Mouse (Mus musculus): ENCODE data around the gene Nanos2. TPM values are rescaled to one million over a fixed set of nuclear protein-coding genes. Genes with fewer than 3 reads are reported as not detected.

Gene Nanos2
- polyA plus RNA-seq, 1 experiment from 2014 or later: not detected

DNA sequence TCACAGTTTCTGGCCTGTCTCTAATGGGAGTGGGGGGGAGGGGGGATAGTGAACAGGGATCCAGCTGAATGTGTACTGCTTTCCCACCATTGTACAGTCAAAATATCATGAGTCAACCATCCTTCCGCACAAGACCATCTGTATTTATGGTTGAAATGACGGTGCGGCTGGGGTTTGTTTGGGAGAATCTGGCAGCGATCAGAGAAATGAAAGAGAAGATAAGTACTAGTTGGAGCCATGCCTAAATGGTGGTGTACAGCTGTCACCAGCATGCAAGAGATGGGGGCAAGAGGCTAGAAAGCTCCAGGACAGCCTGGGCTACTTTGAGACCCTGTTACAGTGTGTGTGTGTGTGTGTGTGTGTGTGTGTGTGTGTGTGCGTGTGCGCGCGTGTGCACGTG lies 8.8 kb upstream of the Nanos2 start:
- H3K9ac ChIP-seq (ENCODE audit: low read length): no peak overlapping the region
- WGBS: 78% methylated on average over 9 of the region's 9 CpGs
- H3K27me3 ChIP-seq (replicated peaks; ENCODE audit: control insufficient read depth, insufficient read depth, low read length): 0 out of 2 replicates have a peak, but pooled peaks cover 2% of the 10 kb centered on the region
- H3K27ac ChIP-seq (ENCODE audit: low read depth): no peak overlapping the region
- H3K9me3 ChIP-seq (ENCODE audit: control insufficient read depth, low read length): no peaks in the 10 kb centered on the region
- H3K4me2 ChIP-seq (ENCODE audit: low read length): no peak overlapping the region
- H3K4me3 ChIP-seq (ENCODE audit: low read depth, low read length): no peak overlapping the region
- H3K4me1 ChIP-seq (replicated peaks; ENCODE audit: control insufficient read depth, insufficient read depth, low read length): no peaks in the 10 kb centered on the region
- no peak for DNase-seq (ENCODE audit: low spot score)
- H3K36me3 ChIP-seq (ENCODE audit: control insufficient read depth, insufficient read depth, low read length): no peaks in the 10 kb centered on the region
- no peak for ATAC-seq (replicated peaks; ENCODE audit: low FRiP score, low TSS enrichment, low read depth)

DNA sequence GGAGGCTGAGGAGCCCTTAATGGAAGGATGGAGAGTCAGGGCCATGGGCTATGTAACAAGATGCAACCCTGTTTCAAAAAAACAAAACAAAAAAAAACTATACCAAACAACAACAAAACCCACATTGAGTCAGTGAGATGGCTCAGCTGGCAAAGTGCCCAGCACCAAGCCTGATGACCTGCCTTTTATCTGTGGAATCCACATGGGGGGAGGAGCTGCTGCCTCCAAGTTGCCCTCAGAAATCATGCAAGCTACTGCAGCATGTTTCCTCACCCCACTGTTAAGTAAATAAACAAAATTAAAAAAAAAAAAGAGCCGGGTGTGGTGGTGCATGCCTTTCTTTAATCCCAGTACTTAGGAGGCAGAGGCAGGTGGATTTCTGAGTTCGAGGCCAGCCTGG lies 697 bp upstream of the Nanos2 start:
- DNase-seq (ENCODE audit: low spot score) (no peak), ATAC-seq (replicated peaks; ENCODE audit: low FRiP score, low TSS enrichment, low read depth) (no peak)
- Histone ChIP-seq H3K9ac (ENCODE audit: low read length) (no peak overlapping the region), H3K4me3 (ENCODE audit: low read depth, low read length) (no peak overlapping the region), H3K36me3 (ENCODE audit: control insufficient read depth, insufficient read depth, low read length) (no peaks in the 10 kb centered on the region), H3K27me3 (replicated peaks; ENCODE audit: control insufficient read depth, insufficient read depth, low read length) (peaks cover 6% of the 10 kb centered on the region), H3K9me3 (ENCODE audit: control insufficient read depth, low read length) (no peaks in the 10 kb centered on the region), H3K4me1 (replicated peaks; ENCODE audit: control insufficient read depth, insufficient read depth, low read length) (peaks cover 7% of the 10 kb centered on the region), H3K27ac (ENCODE audit: low read depth) (no peak overlapping the region), H3K4me2 (ENCODE audit: low read length) (no peak overlapping the region)
- 65% methylated on average over 2 of the region's 2 CpGs for WGBS

DNA sequence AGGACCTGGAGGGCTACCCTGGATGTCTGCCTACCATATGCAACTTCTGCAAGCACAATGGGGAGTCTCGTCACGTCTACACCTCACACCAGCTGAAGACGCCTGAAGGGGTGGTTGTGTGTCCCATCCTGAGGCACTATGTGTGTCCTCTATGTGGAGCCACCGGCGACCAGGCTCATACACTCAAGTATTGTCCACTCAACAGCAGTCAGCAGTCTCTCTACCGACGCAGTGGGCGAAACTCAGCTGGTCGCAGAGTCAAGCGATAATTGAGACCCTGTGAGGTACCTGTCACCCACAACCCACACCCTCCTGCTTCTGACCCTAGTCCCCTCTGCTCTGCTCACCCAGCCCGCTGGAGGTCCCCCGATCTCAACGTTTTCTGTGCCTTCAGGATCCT lies 547 bp downstream of the Nanos2 start:
- H3K9me3 ChIP-seq (ENCODE audit: control insufficient read depth, low read length): no peaks in the 10 kb centered on the region
- H3K27ac ChIP-seq (ENCODE audit: low read depth): no peak overlapping the region
- DNase-seq (ENCODE audit: low spot score) (no peak), ATAC-seq (replicated peaks; ENCODE audit: low FRiP score, low TSS enrichment, low read depth) (no peak)
- WGBS: 76% methylated on average over 13 of the region's 13 CpGs
- H3K27me3 ChIP-seq (replicated peaks; ENCODE audit: control insufficient read depth, insufficient read depth, low read length): peaks cover 19% of the 10 kb centered on the region
- no peak overlapping the region for H3K9ac ChIP-seq (ENCODE audit: low read length)
- H3K4me3 ChIP-seq (ENCODE audit: low read depth, low read length): no peak overlapping the region
- H3K4me2 ChIP-seq (ENCODE audit: low read length): no peak overlapping the region
- no peaks in the 10 kb centered on the region for H3K36me3 ChIP-seq (ENCODE audit: control insufficient read depth, insufficient read depth, low read length)
- H3K4me1 ChIP-seq (replicated peaks; ENCODE audit: control insufficient read depth, insufficient read depth, low read length): peaks cover 9% of the 10 kb centered on the region

DNA sequence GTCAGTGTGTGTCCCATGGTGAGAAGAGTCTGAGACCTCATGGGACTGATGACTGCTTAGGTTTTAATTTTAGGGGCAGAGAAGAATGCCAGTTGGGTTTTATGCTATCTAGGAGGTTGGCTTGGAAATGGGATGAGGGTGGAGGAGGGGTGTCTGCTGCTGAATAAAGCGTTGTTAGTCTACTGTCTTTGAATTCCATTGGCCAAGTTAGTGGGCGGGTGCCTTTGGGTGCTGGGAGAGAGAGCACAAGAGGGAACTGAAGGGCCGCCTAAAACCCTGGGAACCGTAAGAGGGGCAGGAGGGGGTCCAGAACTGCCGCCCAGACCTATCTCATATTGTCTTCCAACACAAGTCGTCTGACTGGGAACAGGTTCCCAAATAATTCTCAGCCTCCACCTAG lies 1.6 kb downstream of the Nanos2 start:
- Histone ChIP-seq H3K9ac (ENCODE audit: low read length) (no peak overlapping the region), H3K9me3 (ENCODE audit: control insufficient read depth, low read length) (no peaks in the 10 kb centered on the region), H3K4me1 (replicated peaks; ENCODE audit: control insufficient read depth, insufficient read depth, low read length) (peaks cover 9% of the 10 kb centered on the region), H3K4me2 (ENCODE audit: low read length) (no peak overlapping the region), H3K36me3 (ENCODE audit: control insufficient read depth, insufficient read depth, low read length) (no peaks in the 10 kb centered on the region), H3K27ac (ENCODE audit: low read depth) (no peak overlapping the region), H3K27me3 (replicated peaks; ENCODE audit: control insufficient read depth, insufficient read depth, low read length) (peaks cover 29% of the 10 kb centered on the region), H3K4me3 (ENCODE audit: low read depth, low read length) (no peak overlapping the region)
- WGBS: 74% methylated on average over 6 of the region's 6 CpGs
- DNase-seq (ENCODE audit: low spot score): no peak
- ATAC-seq (replicated peaks; ENCODE audit: low FRiP score, low TSS enrichment, low read depth): no peak

DNA sequence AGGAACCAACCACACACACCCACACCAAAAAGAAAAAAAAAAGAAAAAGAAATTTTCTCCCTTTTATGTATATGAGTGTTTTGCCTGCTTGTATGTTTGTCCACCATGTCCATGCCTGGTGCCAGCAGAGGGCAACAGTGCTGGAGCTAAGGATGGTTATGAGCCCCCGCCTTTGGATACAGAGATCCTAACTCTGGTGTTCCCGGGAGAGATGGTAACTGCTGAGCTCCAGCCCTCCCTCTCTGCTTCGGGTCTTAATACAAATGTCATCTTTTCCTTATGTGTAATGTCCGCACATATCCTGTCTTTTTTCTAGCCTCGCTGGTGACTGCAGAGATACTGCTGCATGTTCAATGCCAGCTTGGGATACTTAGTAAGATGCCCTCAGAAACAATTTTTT lies 2.8 kb downstream of the Nanos2 start:
- H3K4me1 ChIP-seq (replicated peaks; ENCODE audit: control insufficient read depth, insufficient read depth, low read length): peaks cover 9% of the 10 kb centered on the region
- H3K36me3 ChIP-seq (ENCODE audit: control insufficient read depth, insufficient read depth, low read length): no peaks in the 10 kb centered on the region
- no peak for DNase-seq (ENCODE audit: low spot score)
- 9% methylated on average over 5 of the region's 5 CpGs for WGBS
- no peaks in the 10 kb centered on the region for H3K9me3 ChIP-seq (ENCODE audit: control insufficient read depth, low read length)
- H3K4me3 ChIP-seq (ENCODE audit: low read depth, low read length): peak overlapping the region; percentile 51
- H3K9ac ChIP-seq (ENCODE audit: low read length): peak overlapping the region; percentile 27
- H3K27ac ChIP-seq (ENCODE audit: low read depth): peak overlapping the region; percentile 74; the same call in 1 of the 2 replicates
- ATAC-seq (replicated peaks; ENCODE audit: low FRiP score, low TSS enrichment, low read depth): no peak
- peak overlapping the region; percentile 81 for H3K4me2 ChIP-seq (ENCODE audit: low read length)
- H3K27me3 ChIP-seq (replicated peaks; ENCODE audit: control insufficient read depth, insufficient read depth, low read length): peaks cover 29% of the 10 kb centered on the region

- Histone ChIP-seq H3K4me2 (ENCODE audit: low read length) (peak within 1 kb of the TSS; percentile 81), H3K27me3 (replicated peaks; ENCODE audit: control insufficient read depth, insufficient read depth, low read length) (peaks cover 29% of the 10 kb centered on the region), H3K4me1 (replicated peaks; ENCODE audit: control insufficient read depth, insufficient read depth, low read length) (peaks cover 9% of the 10 kb centered on the region), H3K9me3 (ENCODE audit: control insufficient read depth, low read length) (no peaks in the 10 kb centered on the region), H3K4me3 (ENCODE audit: low read depth, low read length) (peak within 1 kb of the TSS; percentile 51), H3K27ac (ENCODE audit: low read depth) (peak within 1 kb of the TSS; percentile 74), H3K9ac (ENCODE audit: low read length) (peak within 1 kb of the TSS; percentile 42), H3K36me3 (ENCODE audit: control insufficient read depth, insufficient read depth, low read length) (peaks cover 6% of the 10 kb centered on the region; the same call in 1 of the 2 replicates)
- peak; percentile 97 for DNase-seq (ENCODE audit: low spot score)
- under 1% methylated on average over 37 of the region's 37 CpGs for WGBS
- ATAC-seq (replicated peaks; ENCODE audit: low FRiP score, low TSS enrichment, low read depth): peak; percentile 91
Measured at GRCm38 (mm10) chr7:18990601-18991295, 3.5 kb downstream of the Nanos2 start, which contains the start of gene Mypop. Gene Mypop, plus strand, starts transcription at chr7:18991245.

DNA sequence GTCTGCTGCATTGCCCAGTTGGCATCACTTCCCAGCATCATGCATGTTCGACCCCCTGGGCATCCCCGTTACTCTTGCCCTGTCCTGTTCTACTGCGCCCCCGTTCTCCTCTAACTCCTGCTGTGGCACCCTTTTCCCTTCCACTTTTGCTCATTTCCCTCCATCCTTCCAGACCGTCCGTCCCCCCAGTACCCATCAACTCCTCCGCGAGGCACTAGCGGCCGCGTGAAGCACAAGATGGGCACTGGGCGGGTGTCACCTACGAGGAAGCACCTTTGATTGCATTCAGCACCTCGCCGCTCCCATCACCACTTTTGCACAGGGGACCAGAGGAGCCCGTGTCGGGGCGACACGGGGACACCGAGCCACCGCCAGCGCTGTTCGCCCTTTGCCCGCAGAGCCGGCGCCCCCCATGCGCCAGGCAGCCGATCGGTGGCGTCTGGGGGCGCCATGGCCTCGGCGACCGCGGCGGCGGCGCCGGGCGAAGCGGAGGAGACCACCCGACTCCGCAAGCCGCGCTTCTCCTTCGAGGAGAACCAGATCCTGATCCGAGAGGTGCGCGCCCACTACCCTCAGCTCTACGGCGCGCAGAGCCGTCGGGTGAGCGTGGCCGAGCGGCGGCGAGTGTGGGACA lies 4.6 kb downstream of the Nanos2 start:
- ATAC-seq (replicated peaks; ENCODE audit: low FRiP score, low TSS enrichment, low read depth): 0 out of 2 replicates have a peak, but pooled peaks have one; percentile 17
- no peaks in the 10 kb centered on the region for H3K9me3 ChIP-seq (ENCODE audit: control insufficient read depth, low read length)
- no peak overlapping the region for H3K27ac ChIP-seq (ENCODE audit: low read depth)
- peak; percentile 71 for DNase-seq (ENCODE audit: low spot score)
- peaks cover 9% of the 10 kb centered on the region for H3K4me1 ChIP-seq (replicated peaks; ENCODE audit: control insufficient read depth, insufficient read depth, low read length)
- peak overlapping the region; percentile 51 for H3K4me3 ChIP-seq (ENCODE audit: low read depth, low read length)
- WGBS: under 1% methylated on average over 58 of the region's 59 CpGs
- H3K27me3 ChIP-seq (replicated peaks; ENCODE audit: control insufficient read depth, insufficient read depth, low read length): peaks cover 29% of the 10 kb centered on the region
- H3K4me2 ChIP-seq (ENCODE audit: low read length): peak overlapping the region; percentile 81
- peak overlapping the region; percentile 42 for H3K9ac ChIP-seq (ENCODE audit: low read length)
- peaks cover 15% of the 10 kb centered on the region; the same call in 1 of the 2 replicates for H3K36me3 ChIP-seq (ENCODE audit: control insufficient read depth, insufficient read depth, low read length)

DNA sequence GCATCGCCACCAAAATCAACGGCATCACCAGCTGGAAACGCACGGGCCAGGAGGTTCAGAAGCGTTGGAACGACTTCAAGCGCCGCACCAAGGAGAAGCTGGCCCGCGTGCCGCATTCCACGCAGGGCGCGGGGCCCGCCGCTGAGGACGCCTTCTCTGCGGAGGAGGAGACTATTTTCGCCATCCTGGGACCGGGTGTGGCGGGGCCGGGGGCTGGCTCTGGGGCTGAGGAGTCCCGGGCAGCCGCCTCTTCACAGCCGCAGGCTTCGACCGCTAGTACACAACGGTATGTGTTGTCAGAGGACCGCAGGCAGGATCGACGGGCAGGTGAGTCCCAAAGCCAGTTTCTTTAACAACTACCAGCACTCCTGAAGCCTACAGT lies 5.1 kb downstream of the Nanos2 start:
- H3K27ac ChIP-seq (ENCODE audit: low read depth): no peak overlapping the region
- peaks cover 16% of the 10 kb centered on the region; the same call in 1 of the 2 replicates for H3K36me3 ChIP-seq (ENCODE audit: control insufficient read depth, insufficient read depth, low read length)
- H3K9me3 ChIP-seq (ENCODE audit: control insufficient read depth, low read length): no peaks in the 10 kb centered on the region
- ATAC-seq (replicated peaks; ENCODE audit: low FRiP score, low TSS enrichment, low read depth): no peak
- peak overlapping the region; percentile 42 for H3K9ac ChIP-seq (ENCODE audit: low read length)
- 3% methylated on average over 31 of the region's 31 CpGs for WGBS
- DNase-seq (ENCODE audit: low spot score): no peak
- peak overlapping the region; percentile 81 for H3K4me2 ChIP-seq (ENCODE audit: low read length)
- H3K27me3 ChIP-seq (replicated peaks; ENCODE audit: control insufficient read depth, insufficient read depth, low read length): peaks cover 29% of the 10 kb centered on the region
- H3K4me1 ChIP-seq (replicated peaks; ENCODE audit: control insufficient read depth, insufficient read depth, low read length): peaks cover 9% of the 10 kb centered on the region
- peak overlapping the region; percentile 51 for H3K4me3 ChIP-seq (ENCODE audit: low read depth, low read length)

All from intestine, embryonic 14.5 days (tissue).